Mouse (Mus musculus) myocyte (in vitro differentiated cells): ENCODE data around the gene St3gal4.

Experiments
- CEBPB ChIP-seq: IDR thresholded peaks from 2 replicates; pipeline ENCODE4 v1.6.1; 2011; ENCODE audit warnings: mild to moderate bottlenecking, moderate library complexity; ENCODE audit not compliant: poor library complexity, insufficient read depth, severe bottlenecking
- MAX ChIP-seq: IDR thresholded peaks from one replicate; pipeline ENCODE4 v1.6.1; 2011; ENCODE audit warnings: low read depth, mild to moderate bottlenecking, control low read depth
- POLR2A ChIP-seq: IDR thresholded peaks from one replicate; pipeline ENCODE4 v1.6.1; 2011; ENCODE audit warnings: low read depth, mild to moderate bottlenecking, control low read depth, moderate library complexity; ENCODE audit not compliant: insufficient read length
- REST ChIP-seq: IDR thresholded peaks from one replicate; pipeline ENCODE4 v1.6.1; 2011; ENCODE audit warnings: mild to moderate bottlenecking, control low read depth, moderate library complexity; ENCODE audit not compliant: insufficient read depth, insufficient read length
- TCF3 ChIP-seq: IDR thresholded peaks from one replicate; pipeline ENCODE4 v1.6.1; 2011; ENCODE audit warnings: low read depth, control low read depth; ENCODE audit not compliant: insufficient read length

DNA sequence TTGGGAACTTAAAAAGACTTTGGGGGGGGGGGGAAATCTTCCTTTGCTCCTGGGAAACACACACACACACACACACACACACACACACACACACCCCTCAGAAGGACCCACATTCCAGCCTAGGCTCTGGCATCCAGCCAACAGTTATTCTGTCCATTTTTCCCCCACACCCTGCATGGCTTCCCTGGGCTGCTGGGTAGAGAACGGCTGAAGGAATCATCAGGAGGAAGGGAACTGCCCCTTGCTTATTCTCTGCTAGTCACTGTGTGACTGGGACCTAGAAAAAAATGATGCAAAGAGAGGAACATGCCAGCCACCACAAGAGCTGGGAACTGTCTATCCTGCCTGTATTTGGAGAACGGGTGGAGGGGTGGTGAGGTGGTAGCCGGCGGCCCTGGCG lies 101.0 kb downstream of the St3gal4 start:
- no peak for TF ChIP-seq POLR2A
- no peak for TF ChIP-seq TCF3
- no peak for TF ChIP-seq MAX
- TF ChIP-seq REST: no peak
- no peak for TF ChIP-seq CEBPB
